Mouse (Mus musculus) heart, adult 2 months (tissue): Measurements from ENCODE around the gene Oasl1.

Source experiments
- CTCF ChIP-seq: fragments of 200-600 bp; IDR thresholded peaks from 2 replicates; pipeline ENCODE4 v1.8.1; 2022; ENCODE audit warnings: antibody characterized with exemption, mild to moderate bottlenecking, moderate library complexity
- EP300 ChIP-seq: fragments of 200-500 bp; IDR thresholded peaks from 2 replicates; pipeline ENCODE4 v1.6.1; 2011; ENCODE audit warnings: low read depth, low read length, control low read depth; ENCODE audit not compliant: insufficient read depth
- POLR2A ChIP-seq: fragments of 200-500 bp; IDR thresholded peaks from 2 replicates; pipeline ENCODE4 v1.6.1; 2011; ENCODE audit warnings: mild to moderate bottlenecking, low read depth, low read length, control low read depth; ENCODE audit not compliant: insufficient read depth

GRCm38 (mm10) chr5:114908598-114909305 lies 14.3 kb upstream of the Oasl1 start:
- no peak for TF ChIP-seq CTCF
- TF ChIP-seq EP300, result no peak
- TF ChIP-seq POLR2A, result no peak
